Mouse (Mus musculus): Measurements from ENCODE around the gene Rplp1. TPM values are rescaled to one million over a fixed set of nuclear protein-coding genes. Genes with fewer than 3 reads are reported as not detected.

Gene Rplp1
- polyA plus RNA-seq, 1 experiment from 2014 or later = 1,160 TPM

DNA sequence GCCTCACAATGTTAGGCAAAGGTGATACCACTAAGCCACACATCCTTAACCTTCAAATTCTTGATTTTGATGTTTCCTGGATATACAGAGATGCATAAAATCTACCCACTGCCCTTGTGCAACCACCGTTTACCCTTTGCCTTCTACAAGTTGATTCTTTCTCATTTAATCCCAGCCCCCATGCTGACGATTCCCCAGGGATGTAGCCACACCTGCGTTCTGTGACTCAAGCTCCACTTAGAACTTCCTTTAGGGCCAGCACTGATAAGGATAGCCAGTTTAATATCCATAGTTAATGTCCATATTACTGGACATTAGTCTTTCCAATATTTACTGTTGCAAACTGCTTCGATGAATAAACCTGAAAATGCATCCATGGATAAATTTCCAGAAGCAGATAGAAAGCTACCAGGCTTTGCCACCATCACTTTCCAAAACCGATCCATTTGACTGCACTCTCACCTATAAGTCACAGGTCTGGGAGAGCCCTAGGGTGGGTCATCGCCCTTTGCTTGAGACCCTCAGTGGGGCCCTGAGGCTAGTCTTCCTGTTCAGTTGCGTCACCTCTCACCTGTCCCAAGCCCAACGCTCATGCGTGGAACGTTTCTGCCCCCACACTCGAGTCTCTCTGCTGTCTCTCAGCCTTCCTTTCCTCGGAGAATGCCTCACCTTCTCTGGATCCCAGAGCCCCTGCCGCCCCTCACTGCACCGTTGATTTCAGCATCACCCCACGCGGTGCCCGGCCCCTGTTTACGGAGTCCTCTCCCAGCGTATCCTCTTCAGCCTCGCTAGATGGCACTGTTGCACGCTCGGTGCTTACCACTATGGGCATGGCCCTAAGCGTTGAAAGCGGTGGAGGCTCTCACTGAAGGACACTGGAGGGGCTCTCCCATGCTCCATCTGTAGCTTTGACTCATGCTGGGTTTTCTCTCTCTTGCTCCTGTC, 33.3 kb upstream of the Rplp1 start:
- H3K9ac ChIP-seq (ENCODE audit: low read length) = peak overlapping the region; percentile 58; the same call in 1 of the 2 replicates
- peak overlapping the region; percentile 47 to 80 for H3K4me3 ChIP-seq (ENCODE audit: control insufficient read depth in 1 of 2, insufficient read depth in 1 of 2, low read depth in 1 of 2, low read length in 2 of 2)
- ATAC-seq (ENCODE audit: insufficient number of reproducible peaks, insufficient read depth, low FRiP score, low read depth) = peak; percentile 78
- no peaks in the 10 kb centered on the region for H3K9me3 ChIP-seq (ENCODE audit: control insufficient read depth, low read length)
- H3K27me3 ChIP-seq (ENCODE audit: control insufficient read depth, insufficient read depth, low read length) = no peaks in the 10 kb centered on the region
- H3K4me1 ChIP-seq (ENCODE audit: control insufficient read depth in 2 of 2, insufficient read depth in 2 of 2, low read length in 2 of 2) = peaks cover 3 to 9% of the 10 kb centered on the region in 2 experiments; a peak in 3 of 4 replicates
- peak overlapping the region; percentile 89 for H3K4me2 ChIP-seq (ENCODE audit: low read length)
- peak overlapping the region; percentile 56 to 67; a peak in 2 of 4 replicates for H3K27ac ChIP-seq (replicated peaks in 1 of 2; ENCODE audit: control insufficient read depth in 1 of 2, insufficient read depth in 1 of 2, low read depth in 2 of 2, low read length in 2 of 2)
- peaks cover 16% of the 10 kb centered on the region for H3K36me3 ChIP-seq (ENCODE audit: control insufficient read depth, insufficient read depth, low read length)
- WGBS = 9% methylated on average over 24 of the region's 24 CpGs

GRCm38 (mm10) chr9:61946623-61947401, 32.5 kb upstream of the Rplp1 start, which contains the start of gene Kif23:
TSS of gene Kif23 (minus strand) at chr9:61946774.
- peak; percentile 95 for ATAC-seq (ENCODE audit: insufficient number of reproducible peaks, insufficient read depth, low FRiP score, low read depth)
- H3K4me3 ChIP-seq (ENCODE audit: control insufficient read depth in 1 of 2, insufficient read depth in 1 of 2, low read depth in 1 of 2, low read length in 2 of 2) = peak within 1 kb of the TSS; percentile 80 to 95
- no peaks in the 10 kb centered on the region for H3K9me3 ChIP-seq (ENCODE audit: control insufficient read depth, low read length)
- peak within 1 kb of the TSS; percentile 89 for H3K4me2 ChIP-seq (ENCODE audit: low read length)
- H3K27ac ChIP-seq (replicated peaks in 1 of 2; ENCODE audit: control insufficient read depth in 1 of 2, insufficient read depth in 1 of 2, low read depth in 2 of 2, low read length in 2 of 2) = peak within 1 kb of the TSS; percentile 73 to 75
- H3K27me3 ChIP-seq (ENCODE audit: control insufficient read depth, insufficient read depth, low read length) = no peaks in the 10 kb centered on the region
- WGBS = under 1% methylated on average over 44 of the region's 44 CpGs
- peaks cover 24% of the 10 kb centered on the region for H3K36me3 ChIP-seq (ENCODE audit: control insufficient read depth, insufficient read depth, low read length)
- H3K9ac ChIP-seq (ENCODE audit: low read length) = peak within 1 kb of the TSS; percentile 76
- H3K4me1 ChIP-seq (ENCODE audit: control insufficient read depth in 2 of 2, insufficient read depth in 2 of 2, low read length in 2 of 2) = peaks cover 3 to 6% of the 10 kb centered on the region in 2 experiments; a peak in 3 of 4 replicates

DNA sequence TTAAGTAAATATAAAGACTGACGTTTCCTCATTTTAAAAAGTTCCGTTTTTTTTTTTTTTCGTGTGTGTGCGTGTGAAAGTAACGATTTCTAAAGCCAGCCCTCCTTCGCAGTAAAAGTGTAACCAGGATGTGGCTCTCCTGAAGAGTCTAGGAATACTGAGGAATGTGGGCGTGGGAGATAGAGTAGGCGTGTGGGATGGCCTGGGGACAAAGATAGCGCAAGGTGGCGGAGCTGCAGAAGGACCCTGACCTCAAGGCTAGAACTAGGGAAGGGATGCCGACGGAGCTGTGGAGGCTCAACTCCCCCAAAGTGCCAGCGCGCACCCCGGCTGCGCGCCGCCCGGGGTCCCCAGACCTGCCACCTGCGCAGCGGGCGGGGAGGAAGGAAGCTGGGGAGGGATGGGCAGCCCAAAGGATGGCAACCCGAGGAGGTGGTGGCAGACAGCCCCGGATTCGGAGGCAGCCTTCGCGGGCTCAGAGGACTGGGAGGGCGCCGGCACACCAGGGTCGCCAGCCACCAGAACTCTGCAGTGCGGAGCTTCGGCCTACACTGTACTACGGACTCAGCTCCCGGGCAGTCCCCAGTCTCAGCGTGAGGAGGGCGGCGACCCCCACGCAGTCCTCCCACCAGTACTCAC, 31.8 kb upstream of the Rplp1 start:
- peaks cover 5 to 12% of the 10 kb centered on the region in 2 experiments for H3K4me1 ChIP-seq (ENCODE audit: control insufficient read depth in 2 of 2, insufficient read depth in 2 of 2, low read length in 2 of 2)
- peak; percentile 32; the same call in 1 of the 2 replicates for ATAC-seq (ENCODE audit: insufficient number of reproducible peaks, insufficient read depth, low FRiP score, low read depth)
- no peaks in the 10 kb centered on the region for H3K9me3 ChIP-seq (ENCODE audit: control insufficient read depth, low read length)
- H3K36me3 ChIP-seq (ENCODE audit: control insufficient read depth, insufficient read depth, low read length) = peaks cover 30% of the 10 kb centered on the region
- peak overlapping the region; percentile 80 to 95 for H3K4me3 ChIP-seq (ENCODE audit: control insufficient read depth in 1 of 2, insufficient read depth in 1 of 2, low read depth in 1 of 2, low read length in 2 of 2)
- under 1% methylated on average over 38 of the region's 38 CpGs for WGBS
- peak overlapping the region; percentile 73 to 75 for H3K27ac ChIP-seq (replicated peaks in 1 of 2; ENCODE audit: control insufficient read depth in 1 of 2, insufficient read depth in 1 of 2, low read depth in 2 of 2, low read length in 2 of 2)
- H3K9ac ChIP-seq (ENCODE audit: low read length) = peak overlapping the region; percentile 76
- H3K4me2 ChIP-seq (ENCODE audit: low read length) = peak overlapping the region; percentile 89
- H3K27me3 ChIP-seq (ENCODE audit: control insufficient read depth, insufficient read depth, low read length) = no peaks in the 10 kb centered on the region

GRCm38 (mm10) chr9:61941054-61941453, 26.7 kb upstream of the Rplp1 start:
- H3K27ac ChIP-seq (replicated peaks in 1 of 2; ENCODE audit: control insufficient read depth in 1 of 2, insufficient read depth in 1 of 2, low read depth in 2 of 2, low read length in 2 of 2) = peak overlapping the region; percentile 26 to 49; a peak in 2 of 4 replicates
- no peak for ATAC-seq (ENCODE audit: insufficient number of reproducible peaks, insufficient read depth, low FRiP score, low read depth)
- H3K4me1 ChIP-seq (ENCODE audit: control insufficient read depth in 2 of 2, insufficient read depth in 2 of 2, low read length in 2 of 2) = peaks cover 4 to 15% of the 10 kb centered on the region in 2 experiments; a peak in 3 of 4 replicates
- no peaks in the 10 kb centered on the region for H3K27me3 ChIP-seq (ENCODE audit: control insufficient read depth, insufficient read depth, low read length)
- peak overlapping the region; percentile 35 for H3K4me2 ChIP-seq (ENCODE audit: low read length)
- peaks cover 79% of the 10 kb centered on the region for H3K36me3 ChIP-seq (ENCODE audit: control insufficient read depth, insufficient read depth, low read length)
- WGBS = 29% methylated on average over 3 of the region's 3 CpGs
- no peaks in the 10 kb centered on the region for H3K9me3 ChIP-seq (ENCODE audit: control insufficient read depth, low read length)
- no peak overlapping the region for H3K4me3 ChIP-seq (ENCODE audit: control insufficient read depth in 1 of 2, insufficient read depth in 1 of 2, low read depth in 1 of 2, low read length in 2 of 2)
- no peak overlapping the region for H3K9ac ChIP-seq (ENCODE audit: low read length)

DNA sequence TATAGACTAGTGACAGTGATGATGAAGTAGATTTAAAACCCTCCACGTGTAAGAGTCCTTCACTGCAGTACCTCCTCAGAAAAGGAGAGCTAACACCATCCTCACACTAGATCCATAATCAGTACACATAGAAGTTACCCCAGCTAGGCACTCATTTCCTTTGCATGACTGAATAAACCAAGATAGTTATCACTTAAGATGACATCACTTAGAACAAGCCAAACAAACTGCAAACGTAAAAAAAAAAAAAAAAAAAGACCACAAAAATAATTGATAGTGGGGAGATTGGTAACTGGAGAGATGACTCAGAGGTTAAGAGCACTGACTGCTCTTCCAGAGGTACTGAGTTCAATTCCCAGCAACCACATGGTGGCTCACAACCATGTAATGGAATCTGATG, 19.0 kb upstream of the Rplp1 start:
- 67% methylated on average over 2 of the region's 2 CpGs for WGBS
- no peak for ATAC-seq (ENCODE audit: insufficient number of reproducible peaks, insufficient read depth, low FRiP score, low read depth)

GRCm38 (mm10) chr9:61932009-61932408, 17.7 kb upstream of the Rplp1 start:
- no peaks in the 10 kb centered on the region for H3K27me3 ChIP-seq (ENCODE audit: control insufficient read depth, insufficient read depth, low read length)
- no peak overlapping the region for H3K27ac ChIP-seq (replicated peaks in 1 of 2; ENCODE audit: control insufficient read depth in 1 of 2, insufficient read depth in 1 of 2, low read depth in 2 of 2, low read length in 2 of 2)
- H3K9me3 ChIP-seq (ENCODE audit: control insufficient read depth, low read length) = no peaks in the 10 kb centered on the region
- H3K36me3 ChIP-seq (ENCODE audit: control insufficient read depth, insufficient read depth, low read length) = peaks cover 96% of the 10 kb centered on the region
- H3K4me1 ChIP-seq (ENCODE audit: control insufficient read depth in 2 of 2, insufficient read depth in 2 of 2, low read length in 2 of 2) = no peaks in the 10 kb centered on the region
- WGBS = 80% methylated on average over 3 of the region's 3 CpGs
- no peak overlapping the region for H3K4me2 ChIP-seq (ENCODE audit: low read length)
- no peak overlapping the region for H3K4me3 ChIP-seq (ENCODE audit: control insufficient read depth in 1 of 2, insufficient read depth in 1 of 2, low read depth in 1 of 2, low read length in 2 of 2)
- no peak overlapping the region for H3K9ac ChIP-seq (ENCODE audit: low read length)
- no peak for ATAC-seq (ENCODE audit: insufficient number of reproducible peaks, insufficient read depth, low FRiP score, low read depth)

More for the DNA sequence above, 19.0 kb upstream of the Rplp1 start:
- Histone ChIP-seq H3K4me2 (ENCODE audit: low read length) (no peak overlapping the region), H3K27me3 (ENCODE audit: control insufficient read depth, insufficient read depth, low read length) (no peaks in the 10 kb centered on the region), H3K4me3 (ENCODE audit: control insufficient read depth in 1 of 2, insufficient read depth in 1 of 2, low read depth in 1 of 2, low read length in 2 of 2) (no peak overlapping the region), H3K36me3 (ENCODE audit: control insufficient read depth, insufficient read depth, low read length) (peaks cover 96% of the 10 kb centered on the region), H3K9me3 (ENCODE audit: control insufficient read depth, low read length) (no peaks in the 10 kb centered on the region), H3K27ac (replicated peaks in 1 of 2; ENCODE audit: control insufficient read depth in 1 of 2, insufficient read depth in 1 of 2, low read depth in 2 of 2, low read length in 2 of 2) (no peak overlapping the region), H3K9ac (ENCODE audit: low read length) (no peak overlapping the region), H3K4me1 (ENCODE audit: control insufficient read depth in 2 of 2, insufficient read depth in 2 of 2, low read length in 2 of 2) (no peaks in the 10 kb centered on the region)

DNA sequence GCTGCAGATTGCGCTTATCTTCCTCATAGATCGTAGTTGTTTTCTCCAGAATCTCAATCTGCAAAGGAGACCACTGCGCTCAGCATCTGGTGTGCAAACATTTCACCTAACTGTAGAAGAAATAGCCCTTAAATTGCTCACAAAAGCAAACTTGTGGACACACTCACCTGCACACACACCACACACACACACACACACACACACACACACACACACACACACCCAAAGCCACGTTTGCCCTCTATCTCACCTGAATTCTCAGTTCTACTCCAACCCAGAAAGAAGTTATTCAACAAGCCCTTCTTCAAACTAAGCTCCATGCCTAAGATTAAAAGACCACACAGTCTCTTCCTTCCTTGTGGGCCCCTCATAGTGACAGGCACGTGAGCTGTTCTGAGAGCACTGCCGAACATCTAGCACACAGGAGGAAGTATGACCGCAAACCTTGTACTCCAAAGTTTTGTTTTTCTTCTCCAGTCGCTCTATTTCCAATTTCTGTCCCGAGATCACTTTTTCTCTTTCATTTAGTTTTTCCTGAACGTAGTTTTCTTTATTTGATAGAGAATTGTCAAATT, 10.8 kb upstream of the Rplp1 start:
- whole genome bisulfite sequencing = 90% methylated on average over 10 of the region's 10 CpGs

More for the DNA sequence above, 10.8 kb upstream of the Rplp1 start:
- ATAC-seq (ENCODE audit: insufficient number of reproducible peaks, insufficient read depth, low FRiP score, low read depth) = no peak
- Histone ChIP-seq H3K4me2 (ENCODE audit: low read length) (no peak overlapping the region), H3K9ac (ENCODE audit: low read length) (no peak overlapping the region), H3K4me3 (ENCODE audit: control insufficient read depth in 1 of 2, insufficient read depth in 1 of 2, low read depth in 1 of 2, low read length in 2 of 2) (no peak overlapping the region), H3K9me3 (ENCODE audit: control insufficient read depth, low read length) (no peaks in the 10 kb centered on the region), H3K4me1 (ENCODE audit: control insufficient read depth in 2 of 2, insufficient read depth in 2 of 2, low read length in 2 of 2) (no peaks in the 10 kb centered on the region), H3K27ac (replicated peaks in 1 of 2; ENCODE audit: control insufficient read depth in 1 of 2, insufficient read depth in 1 of 2, low read depth in 2 of 2, low read length in 2 of 2) (no peak overlapping the region), H3K27me3 (ENCODE audit: control insufficient read depth, insufficient read depth, low read length) (no peaks in the 10 kb centered on the region), H3K36me3 (ENCODE audit: control insufficient read depth, insufficient read depth, low read length) (peaks cover 99% of the 10 kb centered on the region)
